Mouse (Mus musculus) right cerebral cortex, postnatal 10 days (tissue): ENCODE results near the gene Plet1.

Experiments
- DNase-seq, 2 experiments: peaks; one replicate each; pipeline ENCODE4 v3.0.0; 2021; ENCODE audit warnings: low spot score in 2 of 2

The Plet1 gene

GRCm38 (mm10) chr9:50495405-50496150 lies 1.3 kb downstream of the Plet1 start:
- no peak for DNase-seq

GRCm38 (mm10) chr9:50496151-50496505 lies 1.8 kb downstream of the Plet1 start:
- no peak for DNase-seq

GRCm38 (mm10) chr9:50496546-50496945 lies 2.2 kb downstream of the Plet1 start:
- DNase-seq, result no peak

- DNase-seq, result no peak
These were observed 2.8 kb downstream of the Plet1 start for GRCm38 (mm10) chr9:50497076-50497475.

GRCm38 (mm10) chr9:50497536-50497935 lies 3.2 kb downstream of the Plet1 start:
- DNase-seq, result no peak

- DNase-seq, result no peak
These were observed 4.5 kb downstream of the Plet1 start for GRCm38 (mm10) chr9:50498815-50499214.

- DNase-seq, result no peak
These were observed 5.5 kb downstream of the Plet1 start for GRCm38 (mm10) chr9:50499781-50500180.

- DNase-seq, result no peak
These were observed 6.2 kb downstream of the Plet1 start for GRCm38 (mm10) chr9:50500467-50500973.

- DNase-seq, result no peak
These were observed 6.7 kb downstream of the Plet1 start for GRCm38 (mm10) chr9:50500974-50501501.

GRCm38 (mm10) chr9:50502949-50503348 lies 8.6 kb downstream of the Plet1 start:
- DNase-seq, result no peak

- DNase-seq, result no peak
These were observed 11.1 kb downstream of the Plet1 start for GRCm38 (mm10) chr9:50505405-50505804.

GRCm38 (mm10) chr9:50507570-50507969 lies 13.2 kb downstream of the Plet1 start:
- DNase-seq, result no peak

GRCm38 (mm10) chr9:50515462-50515861 lies 21.1 kb downstream of the Plet1 start:
- no peak for DNase-seq

- peak in 1 of 2 experiments; percentile 19 for DNase-seq
These were observed 24.5 kb downstream of the Plet1 start for GRCm38 (mm10) chr9:50518781-50519180.

- peak in 1 of 2 experiments; percentile 12 for DNase-seq
These were observed 26.4 kb downstream of the Plet1 start for GRCm38 (mm10) chr9:50520748-50521147.

- peak in 1 of 2 experiments; percentile 3 for DNase-seq
These were observed 27.2 kb downstream of the Plet1 start for GRCm38 (mm10) chr9:50521562-50521961.

- no peak for DNase-seq
These were observed 28.2 kb downstream of the Plet1 start for GRCm38 (mm10) chr9:50522574-50522973.

- no peak for DNase-seq
These were observed 30.6 kb downstream of the Plet1 start for GRCm38 (mm10) chr9:50524936-50525335.

- no peak for DNase-seq
These were observed 31.3 kb downstream of the Plet1 start for GRCm38 (mm10) chr9:50525585-50525984.

- DNase-seq, result no peak
These were observed 33.5 kb downstream of the Plet1 start for GRCm38 (mm10) chr9:50527860-50528259.

- peak; percentile 97 to 98 for DNase-seq
These were observed 34.1 kb downstream of the Plet1 start, which contains the start of gene Pts for GRCm38 (mm10) chr9:50528293-50528892. Gene Pts (minus strand): TSS chr9:50528724.

GRCm38 (mm10) chr9:50530890-50531289 lies 36.6 kb downstream of the Plet1 start:
- peak; percentile 54 to 63 for DNase-seq

- peak in 1 of 2 experiments; percentile 36 for DNase-seq
These were observed 39.0 kb downstream of the Plet1 start for GRCm38 (mm10) chr9:50533328-50533727.
